Mouse (Mus musculus) adrenal gland, postnatal 36 days (tissue): Measurements from ENCODE around the gene Steap1. TPM values are rescaled to one million over a fixed set of nuclear protein-coding genes. Genes with fewer than 3 reads are reported as not detected.

ENCODE experiments used
- DNase-seq, 2 experiments: peaks; one replicate each; pipeline ENCODE4 v3.0.0; 2021; ENCODE audit warnings: mixed read lengths in 1 of 2
- total RNA-seq, 2 experiments: library from RNA; stranded (reverse); gene quantifications; 2 replicates each; pipeline ENCODE4 v1.2.3; 2021

The Steap1 gene
- total RNA-seq, 2 experiments from 2014 or later, result 30.6 to 41.3 TPM

- DNase-seq, result no peak
These were observed 60.9 kb downstream of the Steap1 start for GRCm38 (mm10) chr5:5688228-5688627.

GRCm38 (mm10) chr5:5686973-5687372, 62.2 kb downstream of the Steap1 start:
- no peak for DNase-seq

Other genes starting within 250 kb of the Steap1 start
- gene Cldn12, start 234.4 kb downstream of the Steap1 start, total RNA-seq, result 10 to 100 TPM; 15.0 to 23.7 TPM
- 10 to 100 TPM; 12.5 to 15.8 TPM for gene Gtpbp10, start 189.8 kb downstream of the Steap1 start, total RNA-seq
- not detected for gene Gm8773, start 175.5 kb downstream of the Steap1 start, total RNA-seq
- gene Cfap69, start 85.1 kb downstream of the Steap1 start, total RNA-seq, result 10 to 100 TPM in 1 of 2 experiments, 1 to 10 TPM in 1; 7.5 to 10.9 TPM
- gene Steap2, start 54.7 kb downstream of the Steap1 start, total RNA-seq, result 10 to 100 TPM; 46.3 to 57.0 TPM